Mouse (Mus musculus) ovary, postnatal 36 days (tissue): ENCODE results near the gene Zfyve26.
"Not testable (repeated sequence)": the region's sequence is repeated elsewhere in the genome, so short reads cannot be mapped to it uniquely, and the experiment has no call there.

Experiments used
- DNase-seq: peaks from one replicate; pipeline ENCODE4 v3.0.0; 2022; ENCODE audit warnings: low spot score, mixed read lengths

The Zfyve26 gene

DNA sequence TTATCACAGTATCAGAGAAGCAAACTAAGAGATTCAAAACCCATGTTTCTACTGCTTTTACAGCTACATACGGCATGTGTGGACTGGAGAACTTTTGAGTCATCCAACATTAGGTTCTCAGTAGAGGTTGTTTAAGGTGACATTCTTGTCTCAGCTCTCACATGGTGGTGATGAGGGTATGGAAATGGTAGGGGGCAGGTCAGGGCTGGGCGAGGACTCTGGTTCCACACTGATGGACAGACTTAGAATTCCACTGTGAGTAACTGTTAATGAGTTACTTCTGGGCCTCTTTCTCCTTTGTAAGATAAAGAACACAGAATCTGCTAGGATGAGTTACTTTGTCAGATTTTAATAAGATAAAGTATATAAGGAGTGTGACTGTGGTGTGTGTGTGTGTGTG lies 36.0 kb downstream of the Zfyve26 start:
- DNase-seq, result no peak

DNA sequence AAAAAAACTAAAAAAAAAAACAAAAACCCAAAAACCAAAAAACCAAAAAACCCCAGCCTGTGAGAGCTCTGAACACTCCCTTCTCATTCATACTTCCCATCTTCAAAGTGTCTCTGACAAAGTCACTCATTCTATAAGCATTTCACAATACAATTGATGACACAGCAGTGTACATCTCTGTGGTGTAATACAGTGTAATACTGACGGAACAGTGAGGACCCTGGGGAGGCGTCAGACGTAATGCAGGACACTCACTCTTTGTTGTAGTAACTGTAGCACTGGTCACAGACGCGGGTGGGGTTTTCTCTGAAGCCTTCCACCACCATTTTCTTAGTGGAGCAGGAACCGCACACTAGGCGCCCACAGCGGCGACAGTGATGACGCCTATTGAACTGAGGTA lies 41.1 kb downstream of the Zfyve26 start:
- no peak for DNase-seq

DNA sequence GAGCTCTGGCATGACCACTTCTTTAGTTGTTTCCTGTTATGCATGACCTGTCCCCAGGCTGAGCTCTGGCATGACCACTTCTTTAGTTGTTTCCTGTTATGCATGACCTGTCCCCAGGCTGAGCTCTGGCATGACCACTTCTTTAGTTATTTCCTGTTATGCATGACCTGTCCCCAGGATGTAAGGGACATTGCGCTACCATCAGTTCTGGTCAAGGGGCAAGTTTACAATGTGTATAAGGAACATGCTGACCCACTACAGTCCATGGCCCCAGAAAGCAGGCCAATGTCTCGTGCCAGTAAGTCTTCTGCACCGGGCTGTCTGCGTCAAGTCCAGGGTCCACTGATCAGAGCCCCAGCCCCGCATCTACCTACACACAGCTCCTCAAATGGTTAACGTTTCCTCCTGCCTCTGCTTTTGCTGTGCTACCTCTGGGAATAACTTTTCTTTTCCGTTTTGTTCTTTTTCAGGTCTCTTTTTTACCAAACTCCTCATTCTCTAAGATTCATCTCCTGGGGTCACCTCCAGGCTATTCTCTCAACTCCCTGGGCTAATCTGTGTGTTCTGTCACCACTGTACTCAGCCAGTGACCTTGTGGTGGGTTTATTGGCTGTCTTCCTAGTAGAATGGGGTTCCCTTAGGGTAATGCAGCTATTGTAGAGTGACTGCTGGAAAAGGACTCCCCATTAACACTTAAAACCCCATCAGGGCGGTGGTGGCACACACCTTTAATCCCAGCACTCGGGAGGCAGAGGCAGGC lies 42.6 kb downstream of the Zfyve26 start:
- DNase-seq, result no peak

DNA sequence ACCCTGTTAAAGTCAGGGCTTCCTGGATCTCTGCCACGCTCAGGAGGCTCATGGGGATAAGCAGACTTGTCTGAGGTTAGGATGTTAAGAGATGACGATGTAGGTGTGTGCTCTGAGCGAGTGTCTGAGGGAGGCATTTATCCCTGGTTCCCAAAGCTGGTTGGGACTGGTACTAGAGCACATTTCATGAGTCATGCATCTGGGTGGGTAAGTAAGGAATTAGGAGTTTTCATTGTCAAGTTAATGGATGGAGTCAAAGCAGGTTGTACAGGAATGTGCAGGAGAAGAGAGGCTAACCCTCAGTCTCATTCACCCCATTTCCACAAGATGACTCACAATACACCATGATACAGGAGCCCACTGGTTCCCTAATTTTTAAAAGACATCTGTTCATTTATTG lies 48.0 kb downstream of the Zfyve26 start:
- DNase-seq, result no peak

DNA sequence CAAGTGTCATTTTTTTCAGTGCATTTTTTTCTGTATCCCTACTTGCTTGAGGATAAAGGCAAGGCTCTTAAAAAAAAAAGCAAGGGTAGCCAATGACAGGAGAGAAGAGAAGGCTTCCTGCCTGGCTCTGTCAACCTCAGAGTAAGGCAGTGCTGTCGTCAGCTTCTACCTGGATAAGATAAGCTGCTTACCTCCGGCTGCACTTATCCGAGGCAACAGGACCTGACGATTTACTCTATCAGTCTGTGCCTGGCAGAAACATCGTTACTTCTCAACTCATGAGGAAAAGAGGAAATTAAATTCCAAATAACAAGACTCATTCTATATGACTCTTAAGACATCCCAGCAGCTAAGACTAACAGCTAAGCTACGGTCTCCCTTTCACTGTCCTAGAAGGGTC lies 53.2 kb downstream of the Zfyve26 start:
- DNase-seq, result no peak

DNA sequence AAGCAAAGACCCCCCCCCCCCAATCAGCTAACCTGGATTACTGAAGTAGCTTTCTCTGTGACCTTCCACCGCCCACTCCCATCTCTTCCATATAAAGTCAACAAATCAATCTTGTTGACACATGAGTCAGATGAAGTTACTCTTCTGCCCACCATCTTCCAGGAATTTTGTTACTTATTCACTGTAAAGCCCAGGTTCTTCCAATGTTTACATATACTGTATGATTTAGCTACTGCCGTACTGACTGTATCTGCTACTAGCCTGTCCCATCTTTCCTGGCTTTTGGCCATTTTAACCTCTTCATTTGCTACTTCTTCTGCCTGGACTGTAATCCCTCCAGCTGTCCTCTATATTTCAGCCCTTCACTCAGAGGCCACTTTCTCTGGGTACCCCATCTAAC lies 54.1 kb downstream of the Zfyve26 start:
- no peak for DNase-seq

DNA sequence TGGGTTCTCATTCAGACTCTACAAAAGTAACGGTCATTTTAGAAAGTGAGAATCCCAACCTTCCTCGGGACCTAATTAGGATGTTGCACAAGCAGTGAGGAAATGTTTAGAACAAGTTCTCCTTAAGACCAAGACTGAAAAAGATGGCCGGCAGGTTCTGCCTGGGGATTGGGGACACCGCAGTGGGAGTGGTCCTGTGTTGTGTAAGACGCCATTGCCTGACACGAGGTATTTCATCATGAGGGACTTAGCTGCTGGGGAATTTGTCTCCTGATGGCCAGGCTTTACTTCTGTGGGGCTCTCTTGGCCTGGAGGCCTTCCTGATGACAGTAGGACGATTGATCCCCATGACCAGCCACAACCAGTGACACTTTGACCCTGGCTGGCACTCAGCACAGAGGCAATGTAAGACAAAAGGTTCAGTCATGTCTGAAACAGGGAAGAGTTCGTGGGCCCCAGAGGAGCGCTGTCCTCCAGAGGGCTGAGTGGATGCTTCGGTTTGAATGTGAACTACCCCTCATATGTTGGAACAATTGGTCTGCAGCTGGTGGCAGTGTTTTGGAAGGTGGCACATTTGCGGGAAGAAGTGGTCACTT lies 60.5 kb downstream of the Zfyve26 start:
- no peak for DNase-seq

DNA sequence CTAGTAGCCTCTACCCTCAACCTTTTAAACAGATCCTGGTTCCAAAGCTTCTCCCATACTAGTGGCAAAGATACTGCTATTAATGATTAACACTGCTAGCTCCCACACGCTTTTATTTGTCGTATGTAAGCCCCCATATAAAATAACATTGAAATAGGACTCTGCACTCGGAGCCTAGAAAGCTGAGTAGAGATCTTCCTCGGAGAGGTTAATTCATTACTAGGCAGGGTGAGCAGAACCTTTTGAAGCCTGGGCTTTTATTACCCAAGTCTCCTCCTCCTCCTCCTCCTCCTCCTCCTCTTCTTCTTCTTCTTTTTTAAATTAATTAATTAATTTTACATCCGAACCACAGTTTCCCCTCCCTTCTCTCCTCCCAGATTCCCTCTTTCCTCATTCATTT lies 78.6 kb downstream of the Zfyve26 start:
- DNase-seq, result no peak

DNA sequence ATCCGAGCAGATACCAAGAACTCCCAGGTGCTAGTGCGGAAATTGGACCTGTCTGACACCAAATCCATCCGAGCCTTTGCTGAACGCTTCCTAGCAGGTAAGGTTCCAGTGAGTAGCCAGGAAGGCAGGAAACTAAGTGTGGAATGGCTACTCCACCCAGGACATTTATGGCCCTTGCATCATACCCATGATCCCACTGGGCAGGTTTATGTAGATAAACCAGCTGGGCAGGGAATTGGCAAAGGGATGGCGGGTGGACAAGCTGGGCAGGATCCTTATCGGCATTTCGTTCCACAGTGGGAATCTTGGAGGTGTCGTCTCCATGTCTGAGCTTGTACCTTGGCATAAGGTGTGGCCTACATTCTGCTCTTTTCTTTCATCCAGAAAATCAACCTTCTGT lies 84.7 kb downstream of the Zfyve26 start:
- no peak for DNase-seq

DNA sequence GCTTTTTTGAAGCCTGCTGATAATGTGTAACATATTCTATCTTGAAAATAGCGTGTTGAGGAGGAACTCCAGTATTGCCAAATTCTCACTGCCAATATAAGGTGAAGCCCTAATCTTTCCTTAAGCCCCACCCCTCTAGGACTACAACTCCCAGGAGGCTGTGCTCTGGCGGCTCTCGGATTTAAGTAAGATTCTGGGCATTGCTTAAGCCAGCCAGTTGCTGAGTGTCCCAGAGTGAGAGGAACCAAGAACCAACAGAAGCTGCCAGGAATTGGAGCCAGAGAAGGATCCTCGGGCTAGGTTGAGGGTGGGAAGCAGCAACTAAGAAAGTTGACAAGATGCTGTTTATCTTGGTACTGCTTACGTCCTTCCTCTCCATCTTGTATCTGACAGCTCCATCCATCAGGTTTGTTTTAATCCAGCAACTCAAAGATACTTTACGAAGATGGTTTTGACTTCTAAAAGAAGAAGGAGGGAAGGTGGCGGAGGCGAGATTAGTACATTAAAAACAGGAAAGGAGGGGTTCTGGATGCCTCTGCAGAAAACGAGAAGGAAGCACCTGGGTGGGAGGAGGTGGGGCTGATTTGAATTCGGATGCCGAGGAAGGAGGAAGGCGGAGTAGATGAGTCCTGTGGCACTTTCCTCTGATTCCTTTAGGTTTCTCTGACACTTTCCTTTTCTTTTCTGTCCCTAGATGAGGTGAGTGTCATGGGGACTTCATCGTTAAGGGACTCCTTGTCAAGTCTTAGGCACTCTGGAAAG lies 87.2 kb downstream of the Zfyve26 start, which contains the start of gene Rdh12:
Gene Rdh12 (plus strand): TSS at position 212 of the 762 bp plus-strand sequence.
- DNase-seq, result peak; percentile 8

DNA sequence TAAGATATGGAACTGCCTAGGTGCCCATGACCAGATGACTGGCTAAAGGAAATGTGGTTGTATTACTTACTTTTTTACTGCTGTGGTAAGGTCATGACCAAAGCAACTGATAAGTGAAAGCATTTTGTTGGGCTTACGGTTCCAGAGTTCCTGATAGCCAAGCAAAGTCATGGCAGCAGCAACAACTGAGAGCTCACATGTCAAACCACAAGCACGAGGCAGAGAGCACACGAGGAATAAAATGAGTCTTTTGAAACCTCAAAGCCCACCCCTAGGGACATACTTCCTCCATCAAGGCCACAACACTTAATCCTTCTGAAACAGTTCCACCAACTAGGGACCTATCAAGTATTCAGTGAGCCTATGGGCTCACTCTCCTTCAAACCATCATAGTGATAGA lies 94.2 kb downstream of the Zfyve26 start:
- no peak for DNase-seq

DNA sequence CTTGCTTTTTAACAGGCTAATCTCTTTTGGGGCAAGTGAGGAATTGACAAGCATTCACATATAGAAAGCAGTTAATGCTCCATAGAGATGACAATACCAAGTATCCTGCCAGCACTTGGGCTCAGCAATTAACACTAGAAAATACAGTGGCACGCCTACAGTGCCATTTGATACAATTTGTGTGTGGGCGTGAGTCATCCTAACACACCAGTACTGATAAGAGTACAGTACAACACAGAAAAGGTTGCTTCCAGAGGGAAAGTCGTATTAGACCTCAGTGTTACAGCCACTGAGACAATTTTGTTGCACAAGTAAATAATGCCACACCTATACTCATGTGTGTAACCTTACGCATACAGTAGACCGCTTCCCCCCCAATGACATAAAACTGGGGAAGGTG lies 99.0 kb downstream of the Zfyve26 start:
- no peak for DNase-seq

DNA sequence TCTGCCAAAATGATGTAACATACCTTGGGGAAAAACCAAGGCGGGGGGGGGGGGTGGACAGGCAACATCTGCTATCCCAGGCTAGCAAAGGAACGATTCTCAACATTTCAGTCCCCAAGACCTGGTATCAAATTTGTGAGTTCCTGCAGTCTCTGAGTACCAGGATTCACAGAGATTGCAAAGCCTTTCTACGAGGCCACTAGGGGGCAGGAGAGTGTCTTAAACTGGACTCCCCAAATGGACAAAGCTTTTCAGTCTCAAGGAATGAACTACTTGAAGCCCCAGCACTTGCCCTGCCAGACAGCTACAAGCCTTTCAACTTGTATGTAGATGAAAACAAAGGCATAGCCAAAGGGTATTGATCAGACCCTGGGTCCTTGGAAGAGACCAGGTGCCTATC lies 102.7 kb downstream of the Zfyve26 start:
- DNase-seq, result peak; percentile 45

DNA sequence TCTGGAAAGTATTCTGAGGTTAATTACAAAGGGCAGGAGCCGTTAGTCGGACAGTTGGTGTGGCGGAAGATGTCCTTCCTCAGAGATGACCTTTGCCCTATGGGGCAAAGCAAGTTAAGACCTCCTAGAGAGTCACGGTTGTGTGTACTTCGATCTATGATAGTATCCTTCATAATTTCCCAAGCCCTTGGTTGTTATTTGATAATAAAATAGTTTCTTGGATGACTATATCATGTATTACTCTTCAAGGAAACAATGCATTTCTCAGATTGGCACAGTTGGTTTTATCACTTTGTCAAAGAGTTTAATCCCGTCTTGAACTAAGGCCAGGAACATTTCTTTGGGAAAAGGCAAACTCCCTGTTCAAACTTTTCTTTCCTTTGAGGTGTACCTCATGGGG lies 103.9 kb downstream of the Zfyve26 start, which contains the start of gene Rdh11:
Gene Rdh11 (minus strand): TSS at position 101 of the 400 bp plus-strand sequence.
- DNase-seq, result no peak

DNA sequence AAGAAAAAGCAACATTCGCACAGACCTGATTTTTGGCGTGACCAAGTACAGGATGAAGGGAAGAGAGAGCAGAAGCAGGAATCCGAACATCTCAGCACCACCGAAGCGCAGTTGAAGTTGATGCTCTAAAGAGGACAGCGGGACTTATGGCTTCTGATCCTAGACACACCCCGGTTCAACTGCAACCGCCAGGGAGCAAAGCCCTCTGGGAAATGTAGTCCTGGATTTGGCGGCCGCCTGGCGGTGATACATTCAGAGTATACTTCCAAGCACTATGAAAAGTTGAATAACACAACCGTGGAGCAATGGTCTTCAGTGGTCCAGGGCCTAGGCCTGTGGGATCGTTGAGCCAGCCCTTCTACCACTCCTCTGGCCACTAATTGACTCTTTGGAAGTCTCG lies 104.4 kb downstream of the Zfyve26 start:
- DNase-seq, result peak; percentile 71

DNA sequence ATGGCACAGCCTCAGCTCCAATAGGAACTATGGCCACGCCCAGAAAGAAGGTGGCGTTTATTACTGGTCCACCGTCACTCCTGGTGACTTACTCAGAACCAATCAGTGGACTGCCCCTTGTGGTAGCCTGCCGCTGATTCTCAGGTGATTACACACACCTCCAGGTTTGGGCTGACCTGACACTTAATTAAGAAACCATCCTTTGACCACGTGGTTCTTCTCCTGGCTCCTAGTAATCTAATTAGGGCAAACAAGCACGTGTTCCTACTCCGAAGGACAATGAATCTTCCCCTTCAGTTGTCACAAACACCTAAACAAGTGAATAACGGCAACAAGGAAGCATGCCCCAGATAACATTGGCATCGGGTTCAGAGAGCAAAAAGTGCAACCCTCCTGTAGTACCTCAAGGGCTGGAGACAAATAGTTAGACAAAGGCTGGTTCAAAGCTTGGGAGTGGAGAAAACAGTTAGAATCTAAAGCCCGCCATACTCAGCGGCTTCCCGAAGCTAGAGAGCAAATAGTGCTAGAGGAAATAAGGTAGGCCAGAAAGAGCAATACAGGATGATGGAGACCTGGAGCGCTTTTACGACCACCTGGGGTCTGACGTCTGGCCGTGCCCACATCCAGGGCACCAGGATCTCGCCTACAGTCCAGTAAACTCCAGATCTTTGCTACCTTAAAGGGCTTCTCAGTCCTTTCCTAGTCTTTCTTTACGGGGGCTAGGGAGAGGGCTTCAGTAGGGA lies 105.0 kb downstream of the Zfyve26 start:
- peak; percentile 30 for DNase-seq

DNA sequence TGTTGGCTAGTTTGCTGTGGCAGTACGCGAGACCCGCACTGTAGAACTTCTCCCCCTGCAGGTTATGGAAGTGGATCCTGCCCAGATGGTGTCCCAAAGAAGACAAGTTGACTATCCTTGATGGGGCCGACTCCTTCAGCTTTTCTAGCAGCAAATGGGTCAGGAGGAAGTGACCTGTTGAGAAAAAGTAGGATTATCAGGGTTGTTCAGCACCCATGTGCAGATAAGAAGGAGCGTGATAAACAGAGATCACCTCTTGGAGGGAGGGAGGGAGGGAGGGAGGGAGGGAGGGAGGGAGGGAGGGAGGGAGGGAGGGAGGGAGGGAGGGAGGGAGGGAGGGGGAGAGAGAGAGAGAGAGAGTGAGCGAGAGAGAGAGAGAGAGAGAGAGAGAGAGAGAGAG lies 110.9 kb downstream of the Zfyve26 start:
- not testable (repeated sequence) for DNase-seq
